Mouse (Mus musculus) cerebellum, postnatal 25 days (tissue): ENCODE data around the gene Gucy1b1.

ENCODE experiments used
- DNase-seq, 2 experiments: peaks; one replicate each; pipeline ENCODE4 v3.0.0; 2021; ENCODE audit warnings: mixed read lengths in 2 of 2

Gene Gucy1b1

DNA sequence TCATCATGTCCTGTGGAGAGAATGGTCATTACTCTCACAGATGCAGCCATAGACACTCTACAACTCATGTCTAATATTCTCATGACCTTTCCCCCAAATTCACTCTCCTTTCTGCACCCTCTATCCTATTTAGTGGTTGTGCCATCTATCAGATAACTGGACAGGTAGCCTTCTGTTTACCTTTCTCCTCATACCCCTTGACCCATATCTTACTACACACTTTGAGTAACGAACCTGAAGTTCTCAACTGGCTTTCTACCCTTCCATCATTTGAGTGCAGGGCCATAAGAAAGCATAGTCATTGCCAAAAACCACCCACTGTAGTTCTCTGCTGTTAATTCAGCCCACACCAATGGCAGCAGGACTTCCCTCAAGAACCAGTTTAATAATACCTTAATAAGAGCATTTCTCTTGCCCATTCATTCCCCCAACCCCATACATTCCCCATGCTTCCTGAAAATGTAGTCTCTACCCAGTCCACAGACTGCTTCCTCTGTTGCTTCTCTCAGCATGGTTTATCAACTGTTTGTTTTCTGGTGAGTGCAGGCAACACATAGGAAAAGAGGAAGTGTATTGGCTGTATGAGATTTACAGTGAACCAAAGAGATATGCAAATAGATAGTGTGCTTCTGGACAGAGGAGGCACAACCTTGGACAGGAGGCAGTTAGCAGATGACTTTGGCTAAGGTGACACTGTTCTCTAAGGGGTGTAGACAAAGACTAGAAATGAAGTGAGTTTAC is 44.3 kb downstream of the Gucy1b1 start:
- no peak for DNase-seq

DNA sequence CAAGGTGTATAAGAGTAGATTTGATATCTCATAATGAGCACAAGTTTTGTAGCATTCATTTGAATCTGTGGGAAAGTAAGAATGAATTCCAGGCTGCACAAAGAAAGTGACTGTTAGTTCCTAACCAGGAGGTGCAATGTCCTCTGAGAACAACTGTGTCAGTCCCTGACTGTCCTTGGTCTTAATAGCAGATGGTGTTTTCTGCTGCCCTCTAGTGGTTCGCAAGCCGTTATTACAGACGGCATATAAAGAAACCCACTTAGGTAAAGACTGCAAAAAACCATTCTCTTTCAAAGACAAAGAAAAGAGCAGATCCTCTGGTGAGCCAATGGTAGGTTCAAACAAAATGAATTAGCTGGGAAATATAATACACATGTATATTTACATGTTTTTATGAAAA is 45.3 kb downstream of the Gucy1b1 start:
- peak; percentile 28 to 65 for DNase-seq

GRCm38 (mm10) chr3:82027286-82027685 is 47.2 kb downstream of the Gucy1b1 start:
- peak; percentile 13 to 40 for DNase-seq

DNA sequence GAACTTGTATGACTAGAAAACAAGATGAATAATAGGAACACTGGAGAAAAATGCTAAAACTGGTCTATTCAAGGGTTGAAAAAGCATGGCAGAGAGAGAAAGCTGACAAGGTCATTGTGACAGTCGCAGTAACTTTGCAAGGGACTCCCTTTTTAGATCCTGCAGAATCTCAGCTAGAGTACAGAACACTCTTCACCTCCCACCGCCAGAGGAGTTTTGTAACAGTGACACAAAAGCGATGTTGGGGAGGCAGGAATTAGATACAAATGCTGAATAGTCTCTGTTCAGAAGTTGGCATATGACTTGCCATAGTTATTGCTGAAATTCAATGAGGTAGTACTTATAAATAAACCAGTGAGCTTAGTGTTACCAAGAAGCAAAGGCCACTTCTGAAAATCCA is 51.4 kb downstream of the Gucy1b1 start:
- DNase-seq, result no peak

DNA sequence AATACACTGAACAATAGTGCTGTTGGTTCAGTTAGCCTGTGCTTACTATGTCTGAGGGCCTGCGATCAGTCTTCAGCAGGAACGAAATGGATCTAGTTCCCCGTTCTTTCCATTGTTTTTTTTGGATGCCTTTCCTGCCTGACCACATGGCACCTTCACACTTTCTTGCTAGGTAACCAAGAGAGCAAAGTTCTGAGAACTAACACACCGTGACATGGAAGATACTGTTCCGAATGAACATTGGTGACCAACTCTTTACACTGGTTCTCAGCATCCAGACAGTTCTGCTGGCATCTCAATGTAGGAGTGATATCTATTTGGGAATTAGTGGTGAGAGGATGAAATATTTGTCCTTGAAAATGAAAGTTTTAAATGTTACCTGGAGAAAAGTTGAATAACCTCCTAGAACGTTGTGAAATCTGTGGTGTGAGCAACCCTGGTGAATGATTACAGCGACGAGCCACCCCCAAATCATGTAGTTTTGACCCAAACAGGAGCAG is 52.0 kb downstream of the Gucy1b1 start:
- DNase-seq, result no peak

GRCm38 (mm10) chr3:82014148-82014703 is 60.3 kb downstream of the Gucy1b1 start:
- no peak for DNase-seq

GRCm38 (mm10) chr3:82007002-82007401 is 67.5 kb downstream of the Gucy1b1 start:
- DNase-seq, result no peak

GRCm38 (mm10) chr3:81995988-81996387 is 78.5 kb downstream of the Gucy1b1 start:
- peak; percentile 14 to 59 for DNase-seq

DNA sequence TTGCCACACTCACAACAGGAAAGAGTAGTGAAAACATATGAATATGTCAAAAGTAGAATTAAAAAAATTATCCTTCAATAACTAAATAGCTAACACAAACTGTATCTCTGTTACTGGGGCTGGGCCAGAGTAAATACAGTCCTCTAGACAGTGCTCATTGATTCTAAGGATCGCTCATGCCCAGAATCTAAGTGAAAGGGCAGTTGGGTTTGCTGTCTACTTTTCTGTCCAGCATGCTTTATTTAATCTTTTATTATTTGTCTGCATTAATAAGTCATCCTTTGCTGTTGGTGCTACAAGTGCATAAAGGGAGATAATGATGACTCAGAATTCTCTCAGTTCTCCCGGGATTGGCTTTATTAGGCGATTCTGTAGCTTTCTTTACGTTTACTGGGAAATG is 79.1 kb downstream of the Gucy1b1 start:
- no peak for DNase-seq

DNA sequence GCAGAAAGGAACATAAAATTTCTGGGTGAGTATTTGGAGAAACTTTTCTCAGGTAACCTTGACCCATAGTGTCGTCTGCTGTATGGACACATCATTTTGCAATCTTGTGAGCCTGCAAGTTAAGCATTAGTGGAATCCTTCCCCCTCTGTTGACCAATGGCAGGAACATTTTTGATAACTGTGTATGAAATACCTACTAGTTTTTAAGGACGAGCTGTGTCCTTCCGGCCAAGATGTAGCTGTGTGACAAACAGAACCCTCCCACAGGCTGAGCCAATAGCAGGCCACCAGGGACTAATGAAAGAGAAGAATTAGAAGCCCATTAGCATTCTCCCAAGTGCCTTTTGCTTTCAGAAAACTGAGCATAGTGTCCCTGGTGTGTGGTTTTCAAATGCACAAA is 84.0 kb downstream of the Gucy1b1 start:
- DNase-seq, result no peak

DNA sequence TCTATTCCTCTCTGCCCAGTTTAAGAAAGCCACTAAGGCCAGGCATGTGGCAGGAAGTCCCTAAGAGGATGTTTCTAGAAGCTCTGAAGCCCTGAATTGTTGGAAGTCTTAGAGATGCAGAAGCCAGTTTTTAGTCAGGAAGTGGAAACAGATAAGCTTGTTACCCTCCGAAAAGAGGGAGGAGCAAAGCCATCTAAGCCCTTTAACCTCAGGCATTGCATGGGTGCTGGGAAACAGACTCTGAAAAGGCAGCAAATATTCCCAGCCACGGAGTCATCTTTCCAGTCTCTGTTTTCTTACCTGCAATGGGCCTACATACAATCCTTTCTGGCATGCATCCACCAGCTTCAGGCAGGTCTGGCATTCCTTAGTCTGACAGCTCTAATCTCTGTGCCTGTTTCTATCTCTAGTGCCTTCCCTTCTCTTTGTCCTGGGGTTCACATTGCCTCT is 84.8 kb downstream of the Gucy1b1 start:
- DNase-seq, result no peak

DNA sequence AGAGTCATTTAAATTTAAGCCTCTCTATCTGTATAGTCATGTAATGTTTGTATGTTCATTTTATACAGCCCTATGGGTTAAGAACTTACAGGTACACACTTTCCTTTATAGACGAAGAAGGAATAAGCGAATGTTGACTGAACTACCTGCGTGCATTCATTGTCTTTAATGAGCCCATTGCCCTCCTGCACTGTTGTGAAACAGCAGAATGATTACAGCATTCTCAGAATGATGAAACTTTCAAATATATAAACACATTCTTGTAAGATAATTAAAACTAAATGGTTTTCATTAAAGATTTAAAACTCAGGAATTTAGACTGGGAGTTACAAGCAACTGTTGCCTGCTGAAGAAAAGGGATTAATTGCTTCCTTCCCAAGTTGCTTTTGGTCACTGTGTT is 86.9 kb downstream of the Gucy1b1 start:
- DNase-seq, result no peak

GRCm38 (mm10) chr3:81986103-81986502 is 88.4 kb downstream of the Gucy1b1 start:
- DNase-seq, result no peak

GRCm38 (mm10) chr3:81985100-81985499 is 89.4 kb downstream of the Gucy1b1 start:
- DNase-seq, result no peak

DNA sequence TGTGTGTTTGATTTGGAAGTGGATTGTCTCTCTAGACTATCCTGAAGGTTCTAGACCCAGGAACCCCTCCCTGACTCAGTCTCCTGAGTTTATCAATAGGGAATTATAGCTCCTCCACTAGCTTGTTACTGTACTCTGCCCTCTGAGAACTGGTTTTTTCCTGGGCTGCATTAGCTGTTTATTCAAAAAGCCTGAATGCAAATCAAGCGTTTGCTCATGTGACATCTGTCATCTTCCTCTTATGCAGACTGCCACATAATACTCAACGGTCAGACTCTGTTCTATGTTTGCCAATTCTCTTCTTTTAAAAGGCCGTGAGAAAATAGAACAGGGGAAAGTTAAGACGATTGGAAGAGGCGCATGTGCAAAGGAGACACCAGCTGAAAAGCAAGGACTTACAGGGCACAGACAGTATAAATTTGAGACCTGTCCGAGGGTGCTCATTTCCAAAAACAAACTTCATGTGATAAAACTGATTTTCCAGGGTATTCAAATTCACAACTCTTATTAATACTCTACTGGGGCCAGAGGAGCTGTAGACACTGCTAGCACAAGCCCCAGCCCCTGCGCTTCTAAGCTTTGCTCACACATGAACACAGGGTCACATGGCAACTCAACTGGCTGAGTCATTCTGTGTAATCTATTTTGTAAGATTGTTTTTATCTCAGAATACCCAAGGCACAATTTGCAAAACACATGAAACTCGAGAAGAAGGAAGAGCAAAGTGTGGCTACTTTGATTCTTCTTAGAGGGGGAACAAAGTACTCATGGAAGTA is 91.2 kb downstream of the Gucy1b1 start:
- DNase-seq, result no peak
